Mouse (Mus musculus) lung, postnatal 14 days (tissue): ENCODE data around the gene Znrd1as.

Experiments used
- DNase-seq: peaks from one replicate; pipeline ENCODE4 v3.0.0; 2021

Znrd1as gene

GRCm38 (mm10) chr17:36997033-36997735, 38.8 kb downstream of the Znrd1as start:
- DNase-seq, result peak; percentile 94

GRCm38 (mm10) chr17:36998477-36998876, 40.1 kb downstream of the Znrd1as start:
- DNase-seq, result no peak

- no peak for DNase-seq
These were observed 42.5 kb downstream of the Znrd1as start, which contains the start of gene Zfp57 for GRCm38 (mm10) chr17:37000863-37001262. Zfp57 (plus strand) TSS chr17:37001163.

- DNase-seq, result peak; percentile 73
These were observed 44.3 kb downstream of the Znrd1as start for GRCm38 (mm10) chr17:37002364-37003330.

GRCm38 (mm10) chr17:37003366-37003765, 45.0 kb downstream of the Znrd1as start:
- no peak for DNase-seq

- no peak for DNase-seq
These were observed 49.8 kb downstream of the Znrd1as start for GRCm38 (mm10) chr17:37008161-37008560.

- no peak for DNase-seq
These were observed 51.2 kb downstream of the Znrd1as start for GRCm38 (mm10) chr17:37009460-37010042.

GRCm38 (mm10) chr17:37011719-37012118, 53.3 kb downstream of the Znrd1as start:
- DNase-seq, result no peak

- DNase-seq, result no peak
These were observed 53.7 kb downstream of the Znrd1as start for GRCm38 (mm10) chr17:37012141-37012540.
